Mouse (Mus musculus) kidney, embryonic 16.5 days (tissue): ENCODE measurements around the gene Vps72. TPM values are rescaled to one million over a fixed set of nuclear protein-coding genes. Genes with fewer than 3 reads are reported as not detected.

Experiments used
- ATAC-seq: fragments of 200-750 bp; cut with Nextera tagmentation; 2 replicates; pipeline ENCODE4 v1.8.0; 2017; ENCODE audit warnings: moderate TSS enrichment; ENCODE audit not compliant: low FRiP score, low TSS enrichment
- H3K27ac ChIP-seq: fragments of 300-500 bp; sonication (generic); 2 replicates; pipeline ENCODE4 v1.5.1; 2014; ENCODE audit warnings: low read length
- H3K27me3 ChIP-seq: fragments of 300-500 bp; sonication (generic); 2 replicates; pipeline ENCODE4 v1.6.1; 2014; ENCODE audit warnings: low read length, control low read depth, mixed read lengths; ENCODE audit not compliant: insufficient read depth
- H3K36me3 ChIP-seq: fragments of 300-500 bp; sonication (generic); 2 replicates; pipeline ENCODE4 v1.6.1; 2014; ENCODE audit warnings: low read length, control low read depth, mixed read lengths; ENCODE audit not compliant: insufficient read depth
- H3K4me1 ChIP-seq: fragments of 300-500 bp; sonication (generic); 2 replicates; pipeline ENCODE4 v1.6.1; 2014; ENCODE audit warnings: low read length, control low read depth, mixed read lengths; ENCODE audit not compliant: insufficient read depth
- H3K4me2 ChIP-seq: fragments of 300-500 bp; sonication (generic); replicated peaks from 2 replicates; pipeline ENCODE4 v1.6.1; 2014; ENCODE audit warnings: low read depth, low read length
- H3K4me3 ChIP-seq: fragments of 300-500 bp; sonication (generic); 2 replicates; pipeline ENCODE4 v1.5.1; 2014; ENCODE audit warnings: mild to moderate bottlenecking, low read length
- H3K9ac ChIP-seq: fragments of 300-500 bp; sonication (generic); replicated peaks from 2 replicates; pipeline ENCODE4 v1.6.1; 2014; ENCODE audit warnings: low read length
- H3K9me3 ChIP-seq: fragments of 300-500 bp; sonication (generic); 2 replicates; pipeline ENCODE4 v1.6.1; 2016; ENCODE audit warnings: low read length, control low read depth
- WGBS: fragments of 180-500 bp; shearing (Covaris S2); extraction: QIAGEN DNeasy Blood & Tissue Kit; methylation state at CpG from one replicate; pipeline ENCODE4 v1.1.7; 2014; 5-methylcytosine and 5-hydroxymethylcytosine counted together
- polyA plus RNA-seq: library from polyadenylated mRNA; unstranded; fragments of >200 nt; fragmentation: Nextera tagmentation; extraction: Ambion mirVana; gene quantifications from 2 replicates; pipeline ENCODE4 v1.2.1, GENCODE M21; 2015

Gene Vps72
- polyA plus RNA-seq = 184 and 185 TPM in 2 replicates

DNA sequence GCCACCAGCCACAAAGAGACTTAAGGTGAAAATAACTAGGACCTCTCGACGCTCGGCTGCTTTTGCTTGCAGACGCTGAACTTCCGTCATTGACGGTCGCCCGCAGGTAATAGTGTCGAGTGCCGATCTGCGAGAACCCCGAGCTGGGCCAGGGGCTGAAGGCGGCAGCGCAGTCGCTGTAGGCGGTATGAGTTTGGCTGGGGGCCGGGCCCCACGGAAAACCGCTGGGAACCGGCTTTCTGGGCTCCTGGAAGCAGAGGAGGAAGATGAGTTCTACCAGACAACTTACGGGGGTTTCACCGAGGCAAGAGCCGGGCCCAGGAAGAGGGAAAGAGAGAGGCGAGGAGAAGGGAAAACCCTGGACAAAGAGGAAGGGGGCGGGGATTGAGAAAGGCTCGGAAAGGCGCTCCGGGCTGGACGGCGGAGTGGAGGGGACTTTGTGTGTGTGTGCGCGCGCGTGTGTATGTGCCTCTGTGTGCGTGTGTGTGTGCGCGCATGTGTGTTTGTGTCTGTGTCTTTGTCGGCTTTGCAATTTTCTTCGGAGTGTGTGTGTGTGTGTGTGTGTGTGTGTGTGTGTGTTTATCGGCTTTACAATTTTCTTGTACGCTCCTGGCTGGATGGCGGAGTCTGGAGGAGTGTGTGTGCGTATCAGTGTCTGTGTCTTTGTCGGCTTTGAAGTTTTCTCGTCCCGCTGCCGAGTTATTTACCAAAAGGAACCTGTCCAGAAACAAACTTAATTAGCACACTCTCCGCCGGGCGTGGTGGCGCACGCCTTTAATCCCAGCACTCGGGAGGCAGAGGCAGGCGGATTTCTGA, at the start of gene Vps72:
Gene Vps72 (plus strand): TSS at position 112 of the 816 bp plus-strand sequence.
- peak; percentile 73 for ATAC-seq
- under 1% methylated on average over 54 of the region's 54 CpGs for WGBS

DNA sequence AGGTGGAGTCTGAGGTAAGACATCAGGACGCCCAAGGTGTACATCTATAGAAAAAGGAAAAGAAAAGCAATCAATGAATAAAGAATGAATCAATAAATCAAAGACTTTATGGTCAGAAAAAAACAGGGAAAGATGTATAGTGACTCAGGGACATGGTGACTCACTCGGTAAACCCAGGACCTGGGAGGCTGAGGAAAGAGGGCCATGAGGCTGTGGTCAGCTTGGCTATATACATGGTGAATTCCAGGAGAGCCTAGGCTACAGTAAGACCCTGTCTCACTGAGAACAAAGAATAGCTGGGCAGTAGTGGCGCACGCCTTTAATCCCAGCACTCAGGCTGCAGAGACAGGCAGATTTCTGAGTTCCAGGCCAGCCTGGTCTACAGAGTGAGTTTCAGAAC, 47.1 kb upstream of the Vps72 start:
- Histone ChIP-seq H3K4me3 (no peak overlapping the region), H3K4me2 (no peak overlapping the region), H3K36me3 (peaks cover 80% of the 10 kb centered on the region), H3K9ac (no peak overlapping the region), H3K27ac (no peak overlapping the region), H3K9me3 (no peaks in the 10 kb centered on the region), H3K27me3 (no peaks in the 10 kb centered on the region), H3K4me1 (no peaks in the 10 kb centered on the region)
- WGBS = 89% methylated on average over 4 of the region's 4 CpGs
- no peak for ATAC-seq

More for the DNA sequence above, at the start of gene Vps72:
- peak within 1 kb of the TSS; percentile 85 for H3K4me3 ChIP-seq
- peak within 1 kb of the TSS; percentile 55 for H3K4me2 ChIP-seq
- H3K9ac ChIP-seq = peak within 1 kb of the TSS; percentile 93
- peaks cover 6% of the 10 kb centered on the region; the same call in 1 of the 2 replicates for H3K36me3 ChIP-seq
- peak within 1 kb of the TSS; percentile 98 for H3K27ac ChIP-seq
- no peaks in the 10 kb centered on the region for H3K9me3 ChIP-seq
- H3K4me1 ChIP-seq = peaks cover 9% of the 10 kb centered on the region
- no peaks in the 10 kb centered on the region for H3K27me3 ChIP-seq

DNA sequence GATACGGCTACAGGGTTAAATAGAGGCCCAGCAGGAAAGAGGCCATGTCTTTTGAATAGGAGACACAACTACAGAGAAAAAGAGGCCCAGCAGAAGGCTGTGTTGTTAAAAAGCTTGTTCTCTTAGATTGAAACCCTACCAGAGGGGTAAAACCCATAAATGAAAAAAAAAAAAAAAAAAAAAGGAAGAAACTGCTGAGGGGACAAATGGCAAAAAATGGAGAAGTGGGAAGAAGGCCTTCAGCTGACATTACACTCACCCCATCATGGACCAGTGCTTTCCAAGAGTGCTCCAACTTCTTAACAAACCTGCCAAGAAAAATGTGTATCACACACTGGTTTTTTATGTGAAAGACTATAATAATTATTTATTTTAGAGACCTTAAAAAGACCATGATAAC, 45.3 kb upstream of the Vps72 start:
- Histone ChIP-seq H3K36me3 (peaks cover 80% of the 10 kb centered on the region), H3K9me3 (no peaks in the 10 kb centered on the region), H3K4me3 (no peak overlapping the region), H3K27me3 (no peaks in the 10 kb centered on the region), H3K4me1 (no peaks in the 10 kb centered on the region), H3K9ac (no peak overlapping the region), H3K27ac (no peak overlapping the region), H3K4me2 (no peak overlapping the region)
- 94% methylated on average over 1 of the region's 1 CpGs for WGBS
- ATAC-seq = no peak

DNA sequence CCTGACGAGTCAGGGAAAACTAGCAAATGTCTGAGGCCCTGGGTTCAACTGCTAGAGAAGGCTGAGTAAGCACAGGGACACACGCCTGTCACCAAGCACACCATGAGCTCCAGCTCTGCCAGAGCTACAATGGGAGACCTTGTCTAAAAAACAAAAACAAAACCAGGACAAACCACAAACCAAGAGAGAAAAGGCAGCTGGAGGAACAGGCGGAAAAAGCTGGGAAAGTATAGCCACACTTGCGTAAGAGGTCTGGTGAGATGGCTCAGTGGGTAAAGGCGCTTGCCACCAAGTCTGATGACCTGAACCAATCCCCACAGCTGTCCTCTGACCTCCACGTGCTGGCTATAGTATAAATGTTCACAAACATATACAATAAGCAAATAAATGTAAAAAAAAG, 44.7 kb upstream of the Vps72 start:
- ATAC-seq = no peak
- 87% methylated on average over 6 of the region's 6 CpGs for WGBS

DNA sequence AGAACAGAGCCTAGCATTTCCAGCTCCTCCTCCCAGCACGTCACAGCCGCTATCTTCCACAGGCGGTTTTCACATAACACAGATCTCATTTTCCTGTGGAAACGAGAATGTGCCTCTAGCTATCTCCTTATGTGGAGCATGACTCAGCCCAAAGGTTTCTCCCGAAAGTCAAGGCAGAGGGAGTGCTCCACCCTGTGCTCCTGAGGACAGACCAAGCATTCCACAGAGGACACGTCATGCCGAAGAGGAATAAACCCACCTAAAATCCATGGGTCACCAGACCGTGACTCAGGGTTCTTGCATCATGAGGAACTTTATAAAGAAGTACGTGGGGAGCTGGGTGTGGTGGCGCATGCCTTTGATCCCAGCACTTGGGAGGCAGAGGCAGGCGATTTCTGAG, 44.3 kb upstream of the Vps72 start:
- no peak overlapping the region for H3K9ac ChIP-seq
- no peak overlapping the region for H3K4me2 ChIP-seq
- no peaks in the 10 kb centered on the region for H3K27me3 ChIP-seq
- no peaks in the 10 kb centered on the region for H3K4me1 ChIP-seq
- peaks cover 79% of the 10 kb centered on the region for H3K36me3 ChIP-seq
- H3K9me3 ChIP-seq = no peaks in the 10 kb centered on the region
- H3K4me3 ChIP-seq = no peak overlapping the region
- no peak for ATAC-seq
- WGBS = 90% methylated on average over 11 of the region's 11 CpGs
- H3K27ac ChIP-seq = no peak overlapping the region

More for the DNA sequence above, 44.7 kb upstream of the Vps72 start:
- H3K9ac ChIP-seq = no peak overlapping the region
- peaks cover 79% of the 10 kb centered on the region for H3K36me3 ChIP-seq
- H3K4me2 ChIP-seq = no peak overlapping the region
- no peaks in the 10 kb centered on the region for H3K9me3 ChIP-seq
- no peaks in the 10 kb centered on the region for H3K27me3 ChIP-seq
- H3K4me3 ChIP-seq = no peak overlapping the region
- no peak overlapping the region for H3K27ac ChIP-seq
- H3K4me1 ChIP-seq = no peaks in the 10 kb centered on the region

DNA sequence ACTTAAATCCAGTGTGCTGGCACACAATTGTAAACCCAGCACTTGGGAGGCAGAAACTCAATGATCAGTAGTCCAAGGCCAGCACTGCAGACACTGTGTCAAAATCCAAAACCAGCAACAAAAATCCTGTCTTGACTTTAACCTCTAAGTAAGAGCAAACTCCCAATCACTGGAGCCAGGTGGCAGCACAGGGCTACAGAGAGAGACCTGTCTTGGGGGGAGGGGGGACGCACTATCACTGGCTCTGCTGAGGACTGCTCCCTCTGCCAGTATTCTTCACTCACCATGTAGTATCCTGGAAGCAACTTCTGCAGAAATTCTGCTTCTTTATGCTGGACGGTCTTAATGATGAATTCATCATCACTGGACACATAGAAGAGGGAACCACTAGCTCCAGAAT, 39.2 kb upstream of the Vps72 start:
- no peak for ATAC-seq
- 83% methylated on average over 2 of the region's 2 CpGs for WGBS
- peaks cover 76% of the 10 kb centered on the region for H3K36me3 ChIP-seq

DNA sequence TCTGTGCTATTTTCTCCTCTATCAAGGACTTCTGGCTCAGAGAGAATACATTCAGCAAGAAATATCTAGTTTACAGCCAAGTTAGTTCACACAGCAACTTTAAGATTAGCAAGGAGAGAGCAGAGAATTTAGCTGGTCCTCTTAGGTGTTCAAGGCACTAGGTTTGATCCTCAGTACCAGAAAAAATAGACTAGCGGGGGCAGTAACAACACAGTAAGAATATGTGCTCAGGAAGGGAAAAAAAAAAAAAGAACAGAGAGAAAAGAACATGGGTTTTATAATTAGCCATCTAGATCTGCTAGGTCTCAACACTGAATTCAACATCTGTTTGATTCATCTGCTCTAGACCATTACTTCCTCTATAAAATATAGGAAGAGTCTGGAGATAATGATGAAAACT, 22.8 kb upstream of the Vps72 start:
- no peaks in the 10 kb centered on the region for H3K27me3 ChIP-seq
- H3K27ac ChIP-seq = no peak overlapping the region
- H3K9me3 ChIP-seq = no peaks in the 10 kb centered on the region
- no peak for ATAC-seq
- no peak overlapping the region for H3K9ac ChIP-seq
- no peak overlapping the region for H3K4me3 ChIP-seq
- 96% methylated on average over 1 of the region's 1 CpGs for WGBS
- H3K36me3 ChIP-seq = 0 out of 2 replicates have a peak, but pooled peaks cover 6% of the 10 kb centered on the region
- H3K4me2 ChIP-seq = no peak overlapping the region
- no peaks in the 10 kb centered on the region for H3K4me1 ChIP-seq

More for the DNA sequence above, 39.2 kb upstream of the Vps72 start:
- no peak overlapping the region for H3K4me3 ChIP-seq
- no peaks in the 10 kb centered on the region for H3K9me3 ChIP-seq
- no peak overlapping the region for H3K4me2 ChIP-seq
- no peaks in the 10 kb centered on the region for H3K4me1 ChIP-seq
- no peaks in the 10 kb centered on the region for H3K27me3 ChIP-seq
- H3K27ac ChIP-seq = no peak overlapping the region
- H3K9ac ChIP-seq = no peak overlapping the region

DNA sequence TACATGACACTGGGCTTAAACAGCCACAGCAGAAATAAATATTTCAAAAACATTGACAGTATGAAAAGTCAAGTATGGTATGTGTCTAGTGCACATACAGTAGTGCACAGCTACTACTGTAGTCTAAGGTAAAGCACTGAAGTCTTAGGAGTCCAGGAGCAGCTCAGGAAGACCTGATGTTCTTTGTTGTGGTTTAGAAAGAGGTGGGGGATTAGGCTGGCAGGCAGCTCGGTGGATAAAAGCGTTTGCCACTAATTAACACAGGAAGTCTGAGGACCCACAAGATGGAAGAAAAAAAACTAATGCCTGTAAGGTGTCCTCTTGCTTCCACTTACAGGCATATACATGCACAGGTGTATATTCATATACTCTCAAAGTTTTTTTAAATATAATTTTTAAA, 10.0 kb upstream of the Vps72 start:
- ATAC-seq = no peak
- Histone ChIP-seq H3K36me3 (peaks cover 6% of the 10 kb centered on the region; the same call in 1 of the 2 replicates), H3K9ac (no peak overlapping the region), H3K9me3 (no peaks in the 10 kb centered on the region), H3K4me1 (peaks cover 9% of the 10 kb centered on the region), H3K27me3 (no peaks in the 10 kb centered on the region), H3K4me2 (no peak overlapping the region), H3K27ac (no peak overlapping the region), H3K4me3 (no peak overlapping the region)
- 34% methylated on average over 2 of the region's 2 CpGs for WGBS

DNA sequence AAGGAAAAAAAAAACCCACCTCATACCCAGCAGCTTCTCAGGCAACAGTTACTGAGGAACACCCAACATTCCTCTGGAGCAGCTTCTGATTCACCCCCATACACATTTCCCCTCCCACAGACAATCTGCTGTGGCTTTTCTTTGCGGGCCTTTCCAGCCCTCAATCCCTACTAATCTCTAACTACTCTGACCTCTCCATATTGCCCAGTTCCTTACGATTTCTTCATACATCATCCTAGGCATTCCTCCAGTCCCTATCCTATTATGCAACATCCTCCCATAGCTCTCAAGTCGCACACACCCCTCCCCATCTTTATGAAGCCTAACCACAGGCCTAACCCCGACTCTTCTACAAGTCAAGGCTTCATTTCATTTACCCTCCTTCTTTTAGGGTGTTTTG, 5.7 kb upstream of the Vps72 start:
- WGBS = 55% methylated on average over 4 of the region's 4 CpGs
- H3K27ac ChIP-seq = no peak overlapping the region

More for the DNA sequence above, 5.7 kb upstream of the Vps72 start:
- peaks cover 9% of the 10 kb centered on the region for H3K4me1 ChIP-seq
- H3K4me2 ChIP-seq = peak overlapping the region; percentile 77
- peak overlapping the region; percentile 97 for H3K9ac ChIP-seq
- no peaks in the 10 kb centered on the region for H3K9me3 ChIP-seq
- ATAC-seq = no peak
- H3K36me3 ChIP-seq = 0 out of 2 replicates have a peak, but pooled peaks cover 3% of the 10 kb centered on the region
- peak overlapping the region; percentile 100 for H3K4me3 ChIP-seq
- no peaks in the 10 kb centered on the region for H3K27me3 ChIP-seq
